Mouse (Mus musculus) bone marrow, adult 2 months (tissue): Measurements from ENCODE around the gene Stard3nl.

ENCODE experiments used
- CTCF ChIP-seq: fragments of 200-500 bp; IDR thresholded peaks from 2 replicates; pipeline ENCODE4 v1.5.1; 2011; ENCODE audit warnings: low read length, control low read depth; ENCODE audit not compliant: control insufficient read depth, insufficient read depth
- POLR2A ChIP-seq: fragments of 200-500 bp; IDR thresholded peaks from 2 replicates; pipeline ENCODE4 v1.6.1; 2011; ENCODE audit warnings: low read depth, mild to moderate bottlenecking, control low read depth, low read length, borderline replicate concordance; ENCODE audit not compliant: control insufficient read depth

- no peak for TF ChIP-seq POLR2A
- no peak for TF ChIP-seq CTCF
Measured at GRCm38 (mm10) chr13:19356120-19356519, 39.5 kb downstream of the Stard3nl start.
